Mouse (Mus musculus) cerebellum, adult 8-10 months (tissue): ENCODE data around the gene Per1.

Source experiments
- DNase-seq: peaks from one replicate; pipeline ENCODE4 v3.0.0; 2022

Gene Per1

DNA sequence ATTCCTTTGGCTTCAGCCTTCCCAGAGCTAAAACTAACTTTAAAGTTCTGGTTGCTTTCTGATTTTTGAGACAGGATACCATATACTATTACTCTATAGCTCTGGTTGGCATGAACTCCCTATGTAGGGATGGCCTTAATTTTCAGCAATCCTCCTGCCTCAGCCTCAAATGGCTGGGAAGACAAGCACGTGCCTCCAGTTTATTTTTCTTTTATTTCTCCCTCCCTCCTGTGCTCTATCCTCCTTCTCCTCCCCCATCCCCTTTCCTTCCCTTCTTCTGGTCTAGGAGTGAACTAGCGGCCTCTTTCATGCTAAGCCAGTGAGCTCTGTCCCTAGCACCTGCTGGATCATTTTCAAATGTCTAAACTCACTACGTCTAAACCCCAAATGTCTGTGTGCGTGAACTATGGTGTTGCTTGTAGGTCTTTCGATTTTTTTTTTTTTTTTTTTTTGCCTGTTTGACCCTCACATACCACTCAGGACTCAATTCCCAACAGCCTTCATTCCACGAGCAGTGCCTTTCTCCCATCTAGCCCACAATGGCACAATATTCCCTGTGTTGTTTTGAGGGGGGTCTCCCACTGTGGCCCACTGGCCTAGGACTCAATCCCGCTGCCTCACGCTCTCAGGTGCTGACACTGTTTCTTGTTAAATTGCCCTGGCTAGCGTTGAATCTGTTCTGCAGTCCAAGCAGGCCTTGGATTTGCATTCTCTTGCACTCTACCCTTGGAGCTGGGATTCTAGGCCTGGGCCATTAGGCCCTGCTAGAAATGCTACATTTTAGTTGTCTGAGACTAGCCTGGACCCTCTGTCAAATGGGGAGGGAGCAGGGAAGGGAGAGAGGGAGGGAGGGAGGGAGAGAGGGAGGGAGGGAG, 30.5 kb upstream of the Per1 start:
- DNase-seq = peak; percentile 30

DNA sequence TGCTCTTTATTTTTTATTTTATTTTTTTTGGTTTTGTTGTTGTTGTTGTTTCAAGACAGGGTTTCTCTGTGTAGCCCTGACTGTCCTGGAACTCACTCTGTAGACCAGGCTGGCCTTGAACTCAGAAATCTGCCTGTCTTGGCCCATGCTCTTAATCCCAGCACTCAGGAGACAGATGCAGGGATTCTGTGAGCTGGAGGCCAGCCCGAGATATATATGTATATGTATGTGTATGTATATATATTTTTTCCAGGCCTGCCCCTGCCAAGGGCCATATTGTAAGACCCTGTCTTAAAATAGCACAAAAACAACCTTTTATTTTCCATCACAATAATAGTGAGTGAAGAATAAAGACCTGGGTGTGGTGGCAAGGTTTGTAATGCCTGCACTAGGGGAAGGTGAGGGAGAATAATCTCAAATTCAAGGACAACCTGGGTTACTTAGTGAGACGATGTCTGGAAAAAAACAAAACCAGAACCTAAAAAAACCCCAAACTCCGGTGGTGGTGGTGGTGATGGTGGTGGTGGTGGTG, 29.6 kb upstream of the Per1 start:
- DNase-seq = no peak

GRCm38 (mm10) chr11:69066163-69066861, 28.7 kb upstream of the Per1 start:
- peak; percentile 60 for DNase-seq

DNA sequence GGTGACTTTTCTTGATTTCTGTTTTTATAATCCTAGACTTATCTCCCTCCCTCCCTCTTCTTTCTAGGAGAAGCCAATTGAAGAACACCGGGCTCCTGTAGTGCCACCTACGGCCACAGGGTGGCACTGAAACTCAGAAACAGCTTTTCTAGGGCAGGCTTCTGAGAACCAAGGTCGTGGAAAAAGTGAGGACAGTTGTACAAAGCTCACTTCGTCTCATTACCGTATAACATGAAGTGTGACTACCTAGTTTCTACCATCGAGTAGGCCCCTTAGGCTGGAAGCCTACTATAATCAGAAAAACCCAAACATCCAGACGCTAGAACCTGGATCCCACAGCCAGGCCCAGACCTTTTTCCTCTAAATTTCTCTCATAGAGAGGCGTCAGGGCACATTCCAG, 28.1 kb upstream of the Per1 start:
- peak; percentile 90 for DNase-seq

DNA sequence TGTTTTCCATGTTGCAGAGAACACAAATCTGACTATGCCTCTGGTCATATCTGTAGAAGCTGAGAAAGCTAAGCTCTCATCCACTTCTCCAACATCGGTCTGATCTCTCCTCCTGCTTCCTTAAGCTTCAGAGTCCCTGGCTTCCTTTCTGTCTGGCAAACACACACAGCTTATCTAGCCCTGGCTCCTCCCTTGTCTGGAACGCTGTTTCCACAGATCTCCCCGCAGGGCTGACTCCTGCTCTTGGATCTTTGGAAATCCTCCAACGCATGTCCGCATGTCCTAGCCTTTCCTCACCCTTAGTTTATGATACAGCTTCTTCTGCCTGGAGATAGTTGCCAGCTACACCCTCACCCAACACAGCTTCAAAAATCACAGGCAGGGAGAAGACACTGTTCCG, 27.4 kb upstream of the Per1 start:
- peak; percentile 32 for DNase-seq

DNA sequence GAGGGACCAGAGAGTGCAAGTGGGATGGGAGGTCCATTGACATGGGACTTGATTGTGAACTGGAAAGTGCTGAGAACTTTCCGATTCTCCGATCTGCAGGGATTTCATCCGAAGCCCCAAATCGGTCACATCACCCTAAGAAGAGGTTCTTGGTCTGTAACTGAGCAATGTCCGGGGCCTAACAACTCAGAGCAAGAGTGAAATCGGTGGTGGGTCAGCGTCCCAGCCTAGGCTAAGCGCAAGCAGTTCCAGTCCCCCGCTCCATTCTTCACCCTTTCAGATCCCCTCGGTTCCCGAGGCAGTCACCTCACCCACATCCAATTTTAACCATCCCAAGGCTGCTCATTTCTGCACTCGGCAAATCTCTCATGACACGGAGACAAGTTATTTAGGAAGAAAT, 24.9 kb upstream of the Per1 start:
- DNase-seq = no peak

GRCm38 (mm10) chr11:69070590-69071222, 24.3 kb upstream of the Per1 start, which contains the start of gene Tmem107:
Gene Tmem107, plus strand, starts transcription at chr11:69070806.
- DNase-seq = peak; percentile 93

GRCm38 (mm10) chr11:69071262-69071661, 23.8 kb upstream of the Per1 start:
- DNase-seq = peak; percentile 53

DNA sequence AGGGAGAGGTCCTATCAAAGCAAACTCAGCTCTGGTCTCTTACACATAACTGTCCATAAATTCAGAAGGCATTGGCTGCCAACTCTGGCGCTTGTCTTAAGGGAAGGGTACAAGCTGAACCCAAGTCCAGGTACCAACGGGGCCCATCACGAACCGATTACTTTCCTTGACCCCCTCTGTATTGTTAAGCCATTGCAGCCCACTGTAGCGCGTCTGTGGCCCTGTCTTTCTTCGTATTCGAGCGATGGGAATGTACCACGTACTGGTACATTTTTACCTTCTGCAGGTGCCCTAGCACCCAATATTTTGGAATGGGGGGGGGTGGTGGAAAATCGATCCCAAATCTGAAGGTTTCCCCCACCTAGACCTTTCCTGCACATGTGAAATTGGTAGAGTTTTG, 22.8 kb upstream of the Per1 start:
- DNase-seq = no peak

GRCm38 (mm10) chr11:69072666-69073064, 22.4 kb upstream of the Per1 start:
- no peak for DNase-seq

DNA sequence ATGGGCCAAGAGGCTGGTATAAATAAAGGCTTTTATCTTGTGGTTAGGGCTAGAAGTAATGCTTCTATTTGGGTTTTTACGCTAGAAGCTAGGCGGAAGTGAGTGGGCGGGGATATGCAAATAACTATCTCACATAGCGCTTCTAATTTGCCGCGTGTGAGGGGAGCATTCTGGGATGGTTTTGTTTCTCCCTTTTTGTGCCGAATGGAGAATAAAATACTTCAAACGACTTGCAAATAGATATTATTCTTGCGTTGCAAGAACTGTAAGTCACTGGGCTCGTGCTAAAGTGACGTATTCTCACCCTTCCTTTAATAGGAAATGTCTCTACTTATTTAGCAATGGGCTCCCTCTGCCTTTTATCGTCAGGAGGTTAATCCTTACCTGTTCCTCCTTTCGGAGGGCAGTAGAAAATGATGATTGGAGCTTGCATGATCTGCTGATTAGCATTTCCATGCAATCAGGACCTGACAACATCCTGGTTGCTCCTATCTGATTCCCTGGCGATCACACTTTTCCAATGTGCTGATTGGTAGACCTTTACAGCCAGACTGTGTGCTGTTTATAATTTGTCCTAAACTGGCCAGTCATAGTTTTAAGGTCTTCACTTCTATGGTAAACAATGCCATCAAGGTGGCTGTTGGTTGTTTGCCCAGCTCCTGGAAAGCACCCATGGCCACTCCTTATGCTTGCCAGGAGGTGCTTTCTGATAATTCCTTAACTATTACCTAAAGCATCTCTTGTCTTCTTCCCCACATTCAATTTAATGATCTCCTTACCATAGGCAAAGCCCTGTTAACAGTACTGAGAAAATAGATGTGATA, 21.7 kb upstream of the Per1 start:
- peak; percentile 93 for DNase-seq

DNA sequence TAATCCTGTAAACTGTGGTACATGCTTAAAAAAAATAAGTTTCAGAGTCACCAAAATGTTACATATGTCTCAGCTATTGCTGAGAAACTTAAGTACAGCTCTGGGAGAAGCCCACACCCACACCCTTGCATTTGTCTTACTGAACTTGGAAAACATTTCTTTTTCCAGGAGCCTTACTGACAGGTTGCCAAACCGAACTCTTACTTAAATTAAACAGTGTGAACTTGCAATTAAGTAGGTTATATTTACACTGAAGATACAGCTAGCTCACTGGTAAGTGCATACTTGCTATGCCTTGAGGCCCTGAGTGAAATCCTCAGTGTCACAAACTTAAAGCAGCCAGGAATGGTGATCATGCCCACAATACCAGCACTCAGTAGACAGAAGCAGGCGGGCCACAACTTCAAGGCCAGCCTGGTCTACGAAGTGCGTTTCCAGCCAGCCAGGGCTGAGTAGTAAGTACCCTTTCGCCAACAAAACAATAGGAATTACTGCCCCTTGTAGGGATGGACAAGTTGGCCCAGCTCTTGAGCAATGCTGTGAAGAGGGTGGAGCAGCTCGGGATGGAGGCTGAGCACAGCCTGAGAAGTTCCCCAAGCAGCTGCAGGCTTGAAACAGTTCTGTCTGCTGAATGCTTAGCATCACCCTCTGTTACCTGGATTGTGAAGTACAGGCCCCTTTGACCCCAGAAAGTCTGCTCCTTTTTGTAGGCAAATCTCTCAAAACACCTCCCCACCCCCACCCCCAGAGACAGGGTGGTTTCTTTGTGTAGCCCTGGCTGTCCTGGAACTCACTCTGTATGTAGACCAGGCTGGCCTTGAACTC, 20.9 kb upstream of the Per1 start:
- DNase-seq = no peak

DNA sequence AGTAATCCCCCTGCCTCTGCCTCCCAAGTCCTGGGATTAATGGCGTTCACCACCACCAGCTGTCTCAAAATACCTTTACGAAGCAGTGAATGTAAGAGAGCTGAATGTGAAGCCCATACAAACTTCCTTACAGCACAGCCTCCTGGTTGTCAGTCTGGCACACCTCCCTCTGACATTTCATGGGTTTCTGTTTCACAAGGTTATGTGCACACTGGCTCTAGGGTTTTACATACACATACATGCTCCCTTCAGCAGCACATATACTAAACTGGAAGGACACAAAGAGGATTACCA, 20.3 kb upstream of the Per1 start:
- no peak for DNase-seq

GRCm38 (mm10) chr11:69075764-69076479, 19.1 kb upstream of the Per1 start:
- no peak for DNase-seq

GRCm38 (mm10) chr11:69076572-69076971, 18.4 kb upstream of the Per1 start:
- no peak for DNase-seq

GRCm38 (mm10) chr11:69077316-69077715, 17.7 kb upstream of the Per1 start:
- no peak for DNase-seq

- DNase-seq = no peak
Observed at GRCm38 (mm10) chr11:69078041-69078440, 17.0 kb upstream of the Per1 start.

DNA sequence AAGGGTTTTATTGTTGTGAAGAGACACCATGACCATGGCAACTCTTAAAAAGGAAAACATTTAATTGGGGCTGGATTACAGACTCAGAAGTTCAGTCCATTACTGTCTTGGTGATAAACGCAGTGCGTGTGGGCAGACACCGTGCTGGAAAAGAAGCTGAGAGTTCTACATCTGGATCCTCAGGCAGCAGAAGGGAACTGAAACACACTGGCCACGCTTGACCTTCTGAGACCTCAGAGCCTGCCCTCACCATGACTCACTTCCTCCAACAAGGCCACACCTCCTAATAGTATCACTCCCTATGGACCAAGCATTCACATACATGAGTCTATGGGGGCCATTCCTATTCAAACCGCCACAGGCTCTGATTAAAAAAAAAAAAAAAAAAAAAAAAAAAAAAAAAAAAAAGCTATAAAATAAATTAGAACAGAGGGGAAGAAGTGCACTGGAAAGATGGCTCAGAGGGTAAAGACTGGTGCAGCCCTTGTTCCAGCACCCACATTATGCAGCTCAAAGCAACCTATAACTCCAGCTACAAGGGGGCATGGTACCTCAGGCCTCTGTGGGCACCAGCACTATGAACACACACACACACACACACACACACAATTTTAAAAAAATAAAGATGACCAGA, 16.1 kb upstream of the Per1 start:
- DNase-seq = no peak

- no peak for DNase-seq
Observed at GRCm38 (mm10) chr11:69080102-69080854, 14.7 kb upstream of the Per1 start.

GRCm38 (mm10) chr11:69080855-69081222, 14.2 kb upstream of the Per1 start:
- DNase-seq = no peak
